Mouse (Mus musculus): ENCODE data around the gene Slc35f4.

GRCm38 (mm10) chr14:49313981-49314380 lies 211.9 kb downstream of the Slc35f4 start:
- TF ChIP-seq CTCF (IDR thresholded peaks at IDR 0.05; ENCODE audit: low read depth) = no peak
- no peak for TF ChIP-seq EP300 (optimal IDR thresholded peaks at IDR 0.05)

All from stomach, postnatal 0 days (tissue).